Mouse (Mus musculus): ENCODE data around the gene Imp3. TPM values are rescaled to one million over a fixed set of nuclear protein-coding genes. Genes with fewer than 3 reads are reported as not detected.

The Imp3 gene
- polyA plus RNA-seq, 1 experiment from 2014 or later: 57.6 TPM

- no peak for DNase-seq
- H3K27ac ChIP-seq (ENCODE audit: low read depth): peak overlapping the region; percentile 81; the same call in 1 of the 2 replicates
- 81% methylated on average over 26 of the region's 26 CpGs for WGBS (ENCODE audit: insufficient replicate concordance)
Measured at GRCm38 (mm10) chr9:56925291-56926024, 11.8 kb upstream of the Imp3 start.

GRCm38 (mm10) chr9:56926025-56926360 lies 11.3 kb upstream of the Imp3 start:
- ATAC-seq: no peak
- H3K9me3 ChIP-seq (ENCODE audit: low read length): peaks cover 4% of the 10 kb centered on the region; the same call in 1 of the 2 replicates
- H3K36me3 ChIP-seq (replicated peaks; ENCODE audit: insufficient read depth, low read length): no peaks in the 10 kb centered on the region
- TF ChIP-seq EP300 (IDR thresholded peaks at IDR 0.05; ENCODE audit: low read depth) (no peak), CTCF (IDR thresholded peaks at IDR 0.05; ENCODE audit: low read depth) (no peak)
- H3K4me2 ChIP-seq (ENCODE audit: low read depth, low read length): peak overlapping the region; percentile 83; the same call in 1 of the 2 replicates
- H3K9ac ChIP-seq (replicated peaks): no peak overlapping the region; the same call in 1 of the 2 replicates
- 87% methylated on average over 10 of the region's 10 CpGs for WGBS (ENCODE audit: insufficient replicate concordance)
- peaks cover 31% of the 10 kb centered on the region for H3K4me1 ChIP-seq (ENCODE audit: insufficient read depth)
- no peak overlapping the region; the same call in 1 of the 2 replicates for H3K27ac ChIP-seq (ENCODE audit: low read depth)
- no peaks in the 10 kb centered on the region for H3K27me3 ChIP-seq (ENCODE audit: insufficient read depth, low read length)
- no peak overlapping the region for H3K4me3 ChIP-seq (ENCODE audit: low read depth, low read length)
- no peak for DNase-seq

More at GRCm38 (mm10) chr9:56925291-56926024, 11.8 kb upstream of the Imp3 start:
- Histone ChIP-seq H3K27me3 (ENCODE audit: insufficient read depth, low read length) (no peaks in the 10 kb centered on the region), H3K36me3 (replicated peaks; ENCODE audit: insufficient read depth, low read length) (no peaks in the 10 kb centered on the region), H3K4me1 (ENCODE audit: insufficient read depth) (peaks cover 31% of the 10 kb centered on the region), H3K9me3 (ENCODE audit: low read length) (peaks cover 4% of the 10 kb centered on the region; the same call in 1 of the 2 replicates), H3K4me2 (ENCODE audit: low read depth, low read length) (peak overlapping the region; percentile 83), H3K9ac (replicated peaks) (peak overlapping the region; percentile 62; the same call in 1 of the 2 replicates), H3K4me3 (ENCODE audit: low read depth, low read length) (no peak overlapping the region)
- ATAC-seq: no peak
- TF ChIP-seq CTCF (IDR thresholded peaks at IDR 0.05; ENCODE audit: low read depth) (no peak), EP300 (IDR thresholded peaks at IDR 0.05; ENCODE audit: low read depth) (no peak)

GRCm38 (mm10) chr9:56926387-56926786 lies 10.9 kb upstream of the Imp3 start:
- H3K4me3 ChIP-seq (ENCODE audit: low read depth, low read length): peak overlapping the region; percentile 64; the same call in 1 of the 2 replicates
- peak overlapping the region; percentile 83 for H3K4me2 ChIP-seq (ENCODE audit: low read depth, low read length)
- no peak for TF ChIP-seq EP300 (IDR thresholded peaks at IDR 0.05; ENCODE audit: low read depth)
- TF ChIP-seq CTCF (IDR thresholded peaks at IDR 0.05; ENCODE audit: low read depth): no peak
- peaks cover 4% of the 10 kb centered on the region; the same call in 1 of the 2 replicates for H3K9me3 ChIP-seq (ENCODE audit: low read length)
- peaks cover 31% of the 10 kb centered on the region for H3K4me1 ChIP-seq (ENCODE audit: insufficient read depth)
- ATAC-seq (no peak), DNase-seq (no peak)
- WGBS (ENCODE audit: insufficient replicate concordance): 63% methylated on average over 10 of the region's 10 CpGs
- no peaks in the 10 kb centered on the region for H3K27me3 ChIP-seq (ENCODE audit: insufficient read depth, low read length)
- H3K27ac ChIP-seq (ENCODE audit: low read depth): peak overlapping the region; percentile 89
- no peak overlapping the region; the same call in 1 of the 2 replicates for H3K9ac ChIP-seq (replicated peaks)
- no peaks in the 10 kb centered on the region for H3K36me3 ChIP-seq (replicated peaks; ENCODE audit: insufficient read depth, low read length)

- Histone ChIP-seq H3K9ac (replicated peaks) (peak overlapping the region; percentile 80), H3K27ac (ENCODE audit: low read depth) (peak overlapping the region; percentile 89), H3K4me2 (ENCODE audit: low read depth, low read length) (peak overlapping the region; percentile 83), H3K4me1 (ENCODE audit: insufficient read depth) (peaks cover 31% of the 10 kb centered on the region), H3K27me3 (ENCODE audit: insufficient read depth, low read length) (no peaks in the 10 kb centered on the region), H3K9me3 (ENCODE audit: low read length) (no peaks in the 10 kb centered on the region), H3K4me3 (ENCODE audit: low read depth, low read length) (peak overlapping the region; percentile 64), H3K36me3 (replicated peaks; ENCODE audit: insufficient read depth, low read length) (no peaks in the 10 kb centered on the region)
- no peak for TF ChIP-seq EP300 (IDR thresholded peaks at IDR 0.05; ENCODE audit: low read depth)
- TF ChIP-seq CTCF (IDR thresholded peaks at IDR 0.05; ENCODE audit: low read depth): no peak
- 3% methylated on average over 35 of the region's 35 CpGs for WGBS (ENCODE audit: insufficient replicate concordance)
- ATAC-seq: peak; percentile 9; the same call in 1 of the 2 replicates
- peak; percentile 50 for DNase-seq
Measured at GRCm38 (mm10) chr9:56927191-56928012, 9.9 kb upstream of the Imp3 start.

- peak; percentile 76 for ATAC-seq
- H3K4me2 ChIP-seq (ENCODE audit: low read depth, low read length): peak within 1 kb of the TSS; percentile 83
- peak; percentile 90 for DNase-seq
- H3K4me3 ChIP-seq (ENCODE audit: low read depth, low read length): peak within 1 kb of the TSS; percentile 64
- H3K9me3 ChIP-seq (ENCODE audit: low read length): no peaks in the 10 kb centered on the region
- peaks cover 27% of the 10 kb centered on the region for H3K4me1 ChIP-seq (ENCODE audit: insufficient read depth)
- no peaks in the 10 kb centered on the region for H3K36me3 ChIP-seq (replicated peaks; ENCODE audit: insufficient read depth, low read length)
- WGBS (ENCODE audit: insufficient replicate concordance): under 1% methylated on average over 39 of the region's 50 CpGs
- peak within 1 kb of the TSS; percentile 80 for H3K9ac ChIP-seq (replicated peaks)
- TF ChIP-seq EP300 (IDR thresholded peaks at IDR 0.05; ENCODE audit: low read depth): no peak
- peak; percentile 78 for TF ChIP-seq CTCF (IDR thresholded peaks at IDR 0.05; ENCODE audit: low read depth)
- H3K27ac ChIP-seq (ENCODE audit: low read depth): peak within 1 kb of the TSS; percentile 89
- no peaks in the 10 kb centered on the region for H3K27me3 ChIP-seq (ENCODE audit: insufficient read depth, low read length)
Measured at GRCm38 (mm10) chr9:56928041-56928811, 9.0 kb upstream of the Imp3 start, which contains the start of gene Snx33. Gene Snx33 (minus strand): TSS chr9:56928371.

Data from liver, postnatal 0 days (tissue).